Mouse (Mus musculus) MEL (cell line): Measurements from ENCODE around the gene Zfp668. TPM values are rescaled to one million over a fixed set of nuclear protein-coding genes. Genes with fewer than 3 reads are reported as not detected.

Experiments used
- DNase-seq: peaks from one replicate; pipeline ENCODE4 v3.0.0; 2011; ENCODE audit warnings: low read depth, low spot score
- H3K27ac ChIP-seq: 2 replicates; pipeline ENCODE4 v1.5.1; 2012; ENCODE audit warnings: low read depth, mild to moderate bottlenecking, control low read depth, low read length, moderate library complexity; ENCODE audit not compliant: control insufficient read depth
- H3K27me3 ChIP-seq, 2 experiments: fragments of 150-350 bp in 1 of 2; sonication (generic) in 1 of 2; 2 replicates each; pipeline ENCODE4 v1.6.1; 2012; ENCODE audit warnings: low read length in 2 of 2, mild to moderate bottlenecking in 2 of 2, improper control_type of control experiment in 1 of 2, moderate library complexity in 1 of 2; ENCODE audit not compliant: insufficient read depth in 2 of 2, control insufficient read depth in 1 of 2
- H3K36me3 ChIP-seq, 2 experiments: 2 replicates each; pipeline ENCODE4 v1.6.1; 2012 to 2014; ENCODE audit warnings: low read length in 2 of 2, improper control_type of control experiment in 1 of 2, inconsistent platforms in 1 of 2, mild to moderate bottlenecking in 1 of 2; ENCODE audit not compliant: insufficient read depth in 2 of 2, control insufficient read depth in 1 of 2
- H3K4me1 ChIP-seq, 2 experiments: fragments of 150-350 bp in 1 of 2; sonication (generic) in 1 of 2; 2 replicates each; pipeline ENCODE4 v1.6.1; 2012; ENCODE audit warnings: low read length in 2 of 2, improper control_type of control experiment in 1 of 2, mild to moderate bottlenecking in 1 of 2; ENCODE audit not compliant: insufficient read depth in 2 of 2, control insufficient read depth in 1 of 2
- H3K4me3 ChIP-seq, 2 experiments: fragments of 150-350 bp in 1 of 2; sonication (generic) in 1 of 2; 2 replicates each; pipeline ENCODE4 v1.5.1; 2012; ENCODE audit warnings: low read depth in 2 of 2, low read length in 2 of 2, mild to moderate bottlenecking in 2 of 2, moderate library complexity in 2 of 2, control low read depth in 1 of 2, improper control_type of control experiment in 1 of 2; ENCODE audit not compliant: control insufficient read depth in 1 of 2, insufficient read depth in 1 of 2
- H3K79me2 ChIP-seq: 2 replicates; pipeline ENCODE4 v1.6.1; 2012; ENCODE audit warnings: mild to moderate bottlenecking, low read length, moderate library complexity; ENCODE audit not compliant: control insufficient read depth, poor library complexity, insufficient read depth
- H3K9ac ChIP-seq: 2 replicates; pipeline ENCODE4 v1.6.1; 2012; ENCODE audit warnings: low read depth, mild to moderate bottlenecking, control low read depth, low read length, moderate library complexity; ENCODE audit not compliant: control insufficient read depth, poor library complexity, severe bottlenecking
- H3K9me3 ChIP-seq: fragments of 150-350 bp; sonication (generic); replicated peaks from 2 replicates; pipeline ENCODE4 v1.6.1; 2012; ENCODE audit warnings: mild to moderate bottlenecking, low read length, improper control_type of control experiment, moderate library complexity; ENCODE audit not compliant: insufficient read depth
- CTCF ChIP-seq, 3 experiments: IDR thresholded peaks in 2 of 3; conservative IDR thresholded peaks in 1 of 3; 2 replicates each; pipeline ENCODE4 v1.5.1; 2011 to 2012; ENCODE audit warnings: low read length in 3 of 3, low read depth in 2 of 3, mild to moderate bottlenecking in 2 of 3, improper control_type of control experiment in 1 of 3, inconsistent platforms in 1 of 3, mixed read lengths in 1 of 3, moderate library complexity in 1 of 3; ENCODE audit not compliant: control insufficient read depth in 1 of 3, insufficient read depth in 1 of 3, poor library complexity in 1 of 3, severe bottlenecking in 1 of 3
- EP300 ChIP-seq, 2 experiments: IDR thresholded peaks; 2 replicates each; pipeline ENCODE4 v1.6.1; 2011; ENCODE audit warnings: improper control_type of control experiment in 2 of 2, low read length in 2 of 2, low read depth in 1 of 2, mild to moderate bottlenecking in 1 of 2
- ETS1 ChIP-seq: IDR thresholded peaks from 2 replicates; pipeline ENCODE4 v1.6.1; 2012; ENCODE audit warnings: low read depth, mild to moderate bottlenecking, inconsistent platforms, low read length, improper control_type of control experiment, moderate library complexity
- GABPA ChIP-seq: IDR thresholded peaks from 2 replicates; pipeline ENCODE4 v1.6.1; 2012; ENCODE audit warnings: low read depth, mild to moderate bottlenecking, inconsistent platforms, low read length, improper control_type of control experiment, moderate library complexity
- GATA1 ChIP-seq: IDR thresholded peaks from 2 replicates; pipeline ENCODE4 v1.6.1; 2011; ENCODE audit warnings: low read depth, low read length, improper control_type of control experiment
- JUND ChIP-seq: IDR thresholded peaks from 2 replicates; pipeline ENCODE4 v1.6.1; 2011; ENCODE audit warnings: low read depth, mild to moderate bottlenecking, improper control_type of control experiment, low read length
- MAFK ChIP-seq: IDR thresholded peaks from 2 replicates; pipeline ENCODE4 v1.6.1; 2011; ENCODE audit warnings: low read depth, mild to moderate bottlenecking, low read length, improper control_type of control experiment, borderline replicate concordance
- MAX ChIP-seq: IDR thresholded peaks from 2 replicates; pipeline ENCODE4 v1.6.1; 2011; ENCODE audit warnings: low read length, improper control_type of control experiment
- MYB ChIP-seq: IDR thresholded peaks from 2 replicates; pipeline ENCODE4 v1.6.1; 2011; ENCODE audit warnings: mild to moderate bottlenecking, low read depth, low read length, improper control_type of control experiment
- POLR2A ChIP-seq, 2 experiments: IDR thresholded peaks; 2 replicates each; pipeline ENCODE4 v1.6.1; 2011 to 2012; ENCODE audit warnings: low read length in 2 of 2, mild to moderate bottlenecking in 2 of 2, control low read depth in 1 of 2, improper control_type of control experiment in 1 of 2, low read depth in 1 of 2, moderate library complexity in 1 of 2; ENCODE audit not compliant: control insufficient read depth in 1 of 2, insufficient read depth in 1 of 2, poor library complexity in 1 of 2
- POLR2AphosphoS2 ChIP-seq: IDR thresholded peaks from 2 replicates; pipeline ENCODE4 v1.6.1; 2011; ENCODE audit warnings: low read length, improper control_type of control experiment
- SIN3A ChIP-seq: IDR thresholded peaks from 2 replicates; pipeline ENCODE4 v1.6.1; 2012; ENCODE audit warnings: low read length, improper control_type of control experiment, inconsistent platforms
- USF2 ChIP-seq, 2 experiments: IDR thresholded peaks; 2 replicates each; pipeline ENCODE4 v1.6.1; 2011 to 2012; ENCODE audit warnings: improper control_type of control experiment in 2 of 2, low read length in 2 of 2, borderline replicate concordance in 1 of 2, inconsistent platforms in 1 of 2, low read depth in 1 of 2, mild to moderate bottlenecking in 1 of 2; ENCODE audit not compliant: insufficient read depth in 1 of 2
- polyA plus RNA-seq, 2 experiments: library from polyadenylated mRNA; stranded (reverse) in 1 of 2; unstranded in 1 of 2; fragments of >175 nt in 1 of 2; fragments of >200 nt in 1 of 2; gene quantifications; 2 replicates each; pipeline versions ENCODE4 v1.2.1 to v1.2.4; 2012; ENCODE audit warnings: low replicate concordance in 2 of 2, low read depth in 1 of 2; ENCODE audit not compliant: insufficient read length in 2 of 2, insufficient read depth in 1 of 2, missing spikeins in 1 of 2
- total RNA-seq: library from RNA; depleted of rRNA; stranded (reverse); fragments of 300-350 nt; gene quantifications from 2 replicates; pipeline ENCODE4 v1.2.3, GENCODE M21; 2012

Gene Zfp668
- total and polyA plus RNA-seq, 3 experiments: 9.1 to 15.6 TPM; not detected in 1

- TF ChIP-seq EP300 (IDR thresholded peaks at IDR 0.05; ENCODE audit: low read depth in 1 of 2, low read length in 2 of 2) (peak in 1 of 2 experiments; percentile 23; a peak in 1 of 4 replicates), POLR2A (IDR thresholded peaks at IDR 0.05; ENCODE audit: control insufficient read depth in 1 of 2, insufficient read depth in 1 of 2, low read depth in 1 of 2, low read length in 2 of 2, poor library complexity in 1 of 2) (peak; percentile 62 to 92; a peak in 3 of 4 replicates), SIN3A (peak; percentile 66)
Observed at GRCm38 (mm10) chr7:127912190-127912871, 35.7 kb upstream of the Zfp668 start, which contains the start of gene Kat8 (continued).

GRCm38 (mm10) chr7:127908656-127909055, 32.0 kb upstream of the Zfp668 start:
- Histone ChIP-seq H3K9ac (no peak overlapping the region), H3K4me3 (no peak overlapping the region), H3K27ac (no peak overlapping the region), H3K36me3 (peaks cover 0 to 4% of the 10 kb centered on the region in 2 experiments; a peak in 2 of 4 replicates), H3K4me1 (peaks cover 2 to 13% of the 10 kb centered on the region in 2 experiments; a peak in 2 of 4 replicates), H3K79me2 (peaks cover 9% of the 10 kb centered on the region), H3K9me3 (no peaks in the 10 kb centered on the region), H3K27me3 (no peaks in the 10 kb centered on the region)
- no peak for DNase-seq
- TF ChIP-seq MAX (no peak), GABPA (no peak)

DNA sequence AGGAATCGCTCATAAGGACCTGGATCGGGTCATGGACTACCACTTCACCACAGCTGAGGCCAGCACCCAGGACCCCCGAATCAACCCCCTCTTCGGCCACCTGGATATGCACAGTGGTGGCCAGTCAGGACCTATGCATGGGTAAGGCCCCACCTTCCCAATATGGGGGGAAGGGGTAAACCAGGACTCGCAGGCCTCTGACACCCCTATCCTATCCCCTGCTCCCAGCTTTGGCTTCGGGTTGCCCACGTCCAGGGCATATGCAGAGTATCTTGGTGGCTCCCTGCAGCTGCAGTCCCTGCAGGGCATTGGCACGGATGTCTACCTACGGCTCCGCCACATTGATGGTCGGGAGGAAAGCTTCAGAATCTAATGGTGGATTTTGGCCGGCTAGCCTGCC, 31.3 kb upstream of the Zfp668 start:
- DNase-seq: no peak
- no peaks in the 10 kb centered on the region for H3K36me3 ChIP-seq
- TF ChIP-seq MAFK: no peak
- no peak for TF ChIP-seq JUND
- no peak for TF ChIP-seq MYB
- TF ChIP-seq GATA1: no peak
- no peak for TF ChIP-seq POLR2AphosphoS2
- no peak for TF ChIP-seq USF2 (IDR thresholded peaks at IDR 0.05; ENCODE audit: borderline replicate concordance in 1 of 2, insufficient read depth in 1 of 2, low read depth in 1 of 2, low read length in 2 of 2)
- TF ChIP-seq SIN3A: no peak
- no peak for TF ChIP-seq ETS1
- no peak for TF ChIP-seq CTCF (IDR thresholded peaks at IDR 0.05 in 2 of 3, conservative IDR thresholded peaks at IDR 0.05 in 1 of 3; ENCODE audit: control insufficient read depth in 1 of 3, insufficient read depth in 1 of 3, low read depth in 2 of 3, low read length in 3 of 3, poor library complexity in 1 of 3, severe bottlenecking in 1 of 3)
- peaks cover 7% of the 10 kb centered on the region; the same call in 1 of the 2 replicates for H3K79me2 ChIP-seq
- H3K4me1 ChIP-seq: peaks cover under 1 to 7% of the 10 kb centered on the region in 2 experiments; a peak in 1 of 4 replicates
- no peak overlapping the region for H3K9ac ChIP-seq
- H3K9me3 ChIP-seq: no peaks in the 10 kb centered on the region
- no peak overlapping the region for H3K4me3 ChIP-seq
- no peak overlapping the region for H3K27ac ChIP-seq
- H3K27me3 ChIP-seq: no peaks in the 10 kb centered on the region
